Mouse (Mus musculus) B cell, adult 2 months (primary cell): ENCODE measurements around the gene Efcab9.
A peak's percentile ranks its signal among the peaks of the same experiment; 100 is the strongest.

Source experiments
- DNase-seq, 2 experiments: peaks; one replicate each; pipeline ENCODE4 v3.0.0; 2022

Gene Efcab9

GRCm38 (mm10) chr11:32531871-32532764 lies at the start of gene Efcab9:
Gene Efcab9 (minus strand): TSS chr11:32532081.
- no peak for DNase-seq

DNA sequence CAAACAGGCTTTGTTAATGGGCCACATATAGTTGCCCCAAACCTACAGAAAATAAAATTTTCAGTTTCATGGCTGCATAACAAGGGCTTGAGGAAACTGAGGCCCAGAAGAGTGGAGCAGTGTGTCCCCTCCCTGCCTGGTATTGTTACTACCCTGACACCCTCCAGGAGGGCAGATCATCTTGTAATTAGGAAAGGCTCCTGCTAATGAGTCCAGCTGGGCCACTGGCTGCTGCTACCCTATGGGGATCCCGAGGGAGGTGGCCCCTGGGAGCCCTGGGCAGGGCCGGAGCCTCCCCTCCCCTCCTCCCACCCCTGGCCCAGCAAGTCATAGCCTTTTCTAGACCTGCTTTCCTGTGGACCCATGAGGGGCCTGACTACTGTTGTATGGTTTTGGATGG lies 49.1 kb upstream of the Efcab9 start:
- DNase-seq = no peak

DNA sequence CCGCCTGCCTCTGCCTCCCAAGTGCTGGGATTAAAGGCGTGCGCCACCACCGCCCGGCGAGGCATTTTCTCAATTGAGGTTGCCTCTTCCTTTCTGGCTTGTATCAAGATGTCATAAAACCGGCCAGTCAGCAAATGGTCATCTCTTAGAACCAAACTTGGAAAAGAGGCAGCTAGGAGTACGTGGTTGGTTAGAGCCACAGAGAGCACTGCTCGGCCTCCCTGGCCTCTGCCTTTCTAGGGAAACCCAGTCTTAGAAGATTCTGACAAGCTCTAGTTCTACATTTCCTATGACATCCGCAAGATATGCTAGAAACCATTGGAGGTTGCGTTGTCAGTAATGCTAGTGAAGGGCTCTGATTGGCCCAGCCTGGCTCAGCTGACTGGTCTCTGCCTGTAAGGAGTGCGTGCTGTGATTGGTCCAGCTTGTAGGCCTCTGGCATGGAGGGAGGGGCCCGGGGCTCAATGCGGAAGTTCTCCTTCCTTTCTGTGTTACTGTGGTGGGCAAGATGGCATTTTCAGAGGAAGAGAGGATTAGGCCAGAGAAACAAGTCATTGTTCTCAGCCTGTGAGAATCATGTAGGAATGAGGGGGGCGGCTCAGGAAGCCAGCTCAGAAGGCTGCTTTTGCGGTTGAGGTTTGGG lies 48.5 kb upstream of the Efcab9 start:
- peak; percentile 32 to 48 for DNase-seq

- no peak for DNase-seq
These were observed 44.8 kb upstream of the Efcab9 start for GRCm38 (mm10) chr11:32576760-32577050.

GRCm38 (mm10) chr11:32575964-32576759 lies 44.3 kb upstream of the Efcab9 start:
- DNase-seq = no peak

- DNase-seq = no peak
These were observed 41.8 kb upstream of the Efcab9 start for GRCm38 (mm10) chr11:32573669-32574068.

DNA sequence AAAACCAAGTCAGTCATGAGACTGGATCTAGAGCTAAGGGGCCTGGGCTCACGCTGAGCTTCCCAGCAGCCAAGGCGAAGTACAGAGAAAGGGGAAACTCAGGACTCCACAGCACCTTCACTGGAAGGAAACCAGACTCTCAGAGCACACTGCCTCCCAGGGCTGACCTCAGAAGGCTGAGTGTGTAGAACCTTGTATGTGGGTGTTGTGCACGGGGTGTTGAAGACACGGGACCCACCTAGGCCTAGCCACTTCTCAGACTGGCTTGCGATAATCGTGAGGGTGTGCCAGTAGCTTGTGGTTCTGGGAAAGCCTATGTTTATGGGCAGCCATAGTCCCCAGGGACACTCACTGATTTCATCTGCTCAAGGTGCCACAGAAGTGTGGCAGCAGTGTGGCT lies 39.2 kb upstream of the Efcab9 start:
- DNase-seq = peak in 1 of 2 experiments; percentile 31

GRCm38 (mm10) chr11:32568637-32569293 lies 36.9 kb upstream of the Efcab9 start:
- no peak for DNase-seq

- peak; percentile 50 to 55 for DNase-seq
These were observed 36.2 kb upstream of the Efcab9 start for GRCm38 (mm10) chr11:32568060-32568459.

DNA sequence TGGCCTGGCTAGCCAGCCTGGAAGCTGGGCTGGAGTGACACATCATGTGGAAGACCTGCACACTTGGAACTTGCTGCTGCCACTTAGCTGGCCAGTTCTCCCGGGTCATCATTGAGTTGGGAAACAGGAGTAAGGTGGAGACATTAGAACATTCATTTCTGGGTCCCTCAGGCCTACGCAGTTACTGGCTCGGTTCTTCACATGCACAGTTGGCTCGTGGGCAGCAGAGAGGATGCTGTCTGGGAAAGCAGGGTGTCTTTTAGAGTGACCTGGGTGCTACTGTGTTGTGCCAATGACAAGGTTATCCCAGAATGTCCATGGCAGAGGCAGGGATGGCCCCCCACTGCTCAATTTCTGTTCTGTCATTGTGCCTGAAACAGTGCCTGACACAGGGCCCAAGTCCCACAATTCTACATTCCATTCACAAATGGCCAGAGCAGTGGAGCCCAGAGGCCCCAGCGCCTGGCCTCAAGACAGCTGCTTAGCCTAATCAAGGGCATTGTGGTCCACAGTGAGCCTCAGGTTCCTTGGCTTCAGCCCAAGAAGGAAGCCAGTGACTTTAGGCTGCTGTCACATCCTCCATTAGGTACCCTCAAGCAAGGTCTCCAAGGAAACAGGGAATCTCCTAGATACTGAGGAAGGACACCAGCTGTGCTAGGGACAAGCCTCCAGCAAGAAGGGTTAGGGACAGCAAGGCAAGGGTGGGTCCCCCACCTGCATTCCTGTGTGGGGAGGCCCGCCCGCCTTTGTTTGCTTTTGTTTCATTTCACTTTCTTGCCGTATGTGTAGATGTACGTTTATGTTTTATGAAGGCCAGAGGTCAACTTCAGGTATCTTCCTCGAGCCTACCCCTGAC lies 35.3 kb upstream of the Efcab9 start:
- DNase-seq = peak; percentile 47 to 51

GRCm38 (mm10) chr11:32566184-32566583 lies 34.3 kb upstream of the Efcab9 start:
- DNase-seq = no peak

GRCm38 (mm10) chr11:32565088-32565487 lies 33.2 kb upstream of the Efcab9 start:
- peak; percentile 77 to 81 for DNase-seq

DNA sequence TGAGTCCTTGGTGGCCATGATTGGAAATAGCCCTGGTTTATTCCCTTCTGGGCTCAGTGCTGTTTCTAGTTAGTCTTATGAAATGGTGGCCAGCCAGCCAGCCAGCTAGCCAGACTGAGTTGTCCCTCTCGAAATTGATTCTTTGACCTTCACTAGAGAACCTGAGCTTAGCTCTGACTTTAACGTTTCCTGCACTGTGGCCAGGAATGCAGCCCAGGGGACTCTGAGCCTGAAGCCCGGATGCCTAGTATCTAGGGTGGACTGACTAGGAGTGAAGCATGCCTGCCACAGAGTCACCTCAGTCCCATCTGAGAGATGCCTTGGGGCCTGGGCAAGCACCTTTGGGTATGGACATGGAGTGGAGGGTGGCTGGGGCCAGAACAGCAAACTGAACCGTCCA lies 32.7 kb upstream of the Efcab9 start:
- DNase-seq = no peak

DNA sequence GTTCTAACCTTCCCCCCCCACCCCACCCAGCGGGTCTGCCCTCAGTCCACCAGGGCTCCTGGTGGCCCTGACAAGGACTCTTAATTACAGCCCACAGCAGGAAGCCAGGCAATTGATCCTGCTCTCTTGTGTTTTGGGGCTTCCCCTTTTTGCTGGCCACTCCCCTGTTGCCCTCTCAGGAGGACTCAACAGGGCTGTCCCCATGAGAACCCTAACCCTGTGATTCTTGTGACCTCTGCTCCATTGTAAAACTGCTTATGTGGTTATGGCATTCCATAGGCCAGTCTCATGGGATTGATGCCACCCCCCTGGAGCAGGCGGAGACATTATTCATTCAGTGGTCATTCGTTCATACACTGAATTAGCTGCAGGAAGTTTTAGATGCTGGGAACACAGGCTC lies 31.8 kb upstream of the Efcab9 start:
- DNase-seq = peak in 1 of 2 experiments; percentile 43

- peak; percentile 48 to 57 for DNase-seq
These were observed 30.8 kb upstream of the Efcab9 start for GRCm38 (mm10) chr11:32562706-32563105.

GRCm38 (mm10) chr11:32561465-32562355 lies 29.8 kb upstream of the Efcab9 start:
- peak in 1 of 2 experiments; percentile 28 for DNase-seq

DNA sequence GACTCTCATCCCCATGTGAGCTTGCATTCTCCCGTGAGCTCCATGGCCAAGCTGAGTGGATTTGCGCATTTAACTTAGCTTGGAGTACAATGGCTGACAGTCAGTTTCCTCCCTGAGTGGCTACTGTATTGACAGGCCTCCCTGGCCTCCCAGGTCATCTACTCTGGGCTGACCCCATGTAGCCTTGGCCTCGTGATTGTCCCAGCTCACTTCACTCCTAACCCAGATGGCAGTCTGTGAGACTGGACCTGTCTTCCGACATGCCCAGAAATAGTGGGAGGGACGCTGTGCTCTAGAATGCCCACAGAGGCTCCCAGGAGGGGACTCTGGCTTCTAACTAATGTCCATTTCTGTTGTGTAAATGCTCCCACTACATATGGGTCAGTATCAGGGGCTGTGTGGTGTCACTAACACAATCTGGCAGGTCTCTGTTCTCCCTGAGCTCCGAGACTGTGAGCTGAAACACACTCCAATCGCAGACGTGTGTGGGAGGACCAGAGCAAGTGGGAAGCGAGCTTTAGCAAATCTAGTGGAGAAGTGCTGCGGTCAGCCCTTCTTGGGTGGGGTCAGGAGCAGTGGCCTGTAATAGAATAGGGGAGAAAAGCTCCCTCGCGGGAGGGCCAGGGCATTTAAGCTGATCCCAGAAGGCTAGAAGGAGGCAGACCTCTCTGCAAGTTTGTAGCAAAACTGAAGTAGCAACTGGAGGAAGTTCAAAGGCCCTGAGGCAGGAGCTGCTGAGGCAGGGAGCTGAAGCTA lies 28.3 kb upstream of the Efcab9 start:
- no peak for DNase-seq

- peak in 1 of 2 experiments; percentile 49 for DNase-seq
These were observed 26.8 kb upstream of the Efcab9 start for GRCm38 (mm10) chr11:32558677-32559076.

GRCm38 (mm10) chr11:32558026-32558425 lies 26.1 kb upstream of the Efcab9 start:
- DNase-seq = peak in 1 of 2 experiments; percentile 40
